Mouse (Mus musculus) cerebellum, postnatal 25 days (tissue): ENCODE data around the gene Pank1.
A peak's percentile ranks its signal among the peaks of the same experiment; 100 is the strongest.

Source experiments
- DNase-seq, 2 experiments: peaks; one replicate each; pipeline ENCODE4 v3.0.0; 2021; ENCODE audit warnings: mixed read lengths in 2 of 2

Pank1 gene

DNA sequence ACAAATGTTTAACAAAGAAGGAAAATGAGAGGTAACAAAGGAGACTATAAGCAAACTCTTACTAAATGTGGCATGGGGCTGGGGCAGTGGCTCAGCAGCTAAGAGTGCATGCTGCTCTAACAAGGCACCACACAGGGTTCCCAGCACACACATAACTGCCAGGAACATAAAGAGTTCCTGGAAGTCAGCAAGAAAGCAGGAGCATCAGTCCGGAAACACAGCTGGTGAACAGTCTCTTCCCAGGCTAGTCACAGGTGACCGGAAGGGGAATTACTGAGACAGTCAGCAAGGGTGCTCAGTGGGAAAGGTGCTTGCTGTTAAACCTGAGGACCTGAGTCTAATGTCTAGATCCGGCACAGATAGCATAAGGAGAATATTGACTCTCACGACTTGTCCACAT, 63.9 kb downstream of the Pank1 start:
- DNase-seq = no peak

DNA sequence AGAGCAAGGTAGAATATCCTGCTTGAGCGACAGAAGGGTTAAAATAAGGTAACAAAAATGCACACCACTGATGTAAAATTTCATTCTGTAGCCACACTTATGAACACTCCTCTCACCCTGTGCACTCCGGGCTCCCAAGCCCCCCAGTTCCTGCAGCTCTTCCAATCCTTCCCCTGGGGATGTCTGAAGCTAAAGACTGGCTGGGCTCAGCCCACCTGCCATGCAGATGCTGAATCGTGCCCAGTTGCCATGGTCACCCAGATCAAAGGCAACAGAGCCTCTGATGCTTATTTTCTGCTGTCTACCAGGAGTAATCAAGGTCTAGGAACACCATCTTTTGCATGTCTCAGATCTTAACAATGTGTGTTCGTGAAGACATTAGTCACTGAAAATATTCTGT, 64.6 kb downstream of the Pank1 start:
- no peak for DNase-seq

DNA sequence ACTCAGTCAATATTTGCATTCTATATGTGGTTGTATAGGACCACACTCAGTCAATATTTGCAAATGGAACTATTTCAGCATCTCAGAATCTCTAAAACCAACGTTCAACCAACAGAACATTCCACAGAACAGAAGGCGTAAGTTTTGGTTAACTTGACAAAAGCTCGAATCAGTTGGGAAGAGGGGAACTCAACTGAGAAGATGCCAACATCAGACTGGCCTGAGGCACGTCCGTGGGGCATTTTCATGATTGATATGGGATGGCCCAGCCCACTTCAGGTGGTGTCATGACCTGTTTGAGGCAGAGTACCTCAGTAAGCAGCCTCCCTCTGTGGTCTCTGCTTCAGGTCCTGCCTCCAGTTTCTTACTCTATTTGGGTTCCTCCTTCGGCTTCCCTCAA, 65.3 kb downstream of the Pank1 start:
- DNase-seq = no peak

DNA sequence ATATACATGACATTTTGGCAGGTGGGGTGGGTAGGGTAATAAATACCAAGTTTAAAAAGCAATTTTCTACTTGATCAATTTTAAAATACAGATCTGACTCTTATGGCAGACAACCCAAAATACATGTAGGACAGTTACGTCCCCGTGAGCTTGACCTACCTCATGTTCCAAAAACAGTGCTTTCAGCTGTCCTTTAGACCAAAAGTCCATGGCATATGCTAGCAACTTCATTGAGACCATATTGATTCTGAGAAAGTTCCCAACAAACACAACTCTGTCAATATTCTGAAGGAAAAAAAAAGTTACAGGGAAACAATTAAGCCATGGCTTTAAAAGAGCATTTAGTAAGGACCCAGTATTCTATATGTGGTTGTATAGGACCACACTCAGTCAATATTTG, 65.7 kb downstream of the Pank1 start:
- DNase-seq = no peak

DNA sequence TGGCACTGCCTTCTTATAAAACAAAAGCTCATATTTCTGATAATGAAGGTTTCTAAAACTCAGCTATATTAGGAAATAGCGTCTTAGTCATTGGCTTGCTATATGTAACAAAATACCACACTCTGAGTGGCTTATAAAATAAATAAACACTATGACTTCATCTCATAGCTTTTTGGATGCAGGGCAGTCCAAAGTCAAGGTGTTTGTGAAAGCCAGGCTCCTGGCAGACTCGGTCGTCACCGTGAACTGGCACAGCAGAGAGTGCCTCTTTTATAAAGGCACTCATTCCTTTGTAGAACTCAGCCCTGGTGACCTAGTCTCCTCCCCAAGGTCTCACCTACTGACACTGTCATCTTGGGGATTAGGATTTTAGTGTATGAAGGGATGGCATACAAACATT, 66.5 kb downstream of the Pank1 start:
- no peak for DNase-seq

DNA sequence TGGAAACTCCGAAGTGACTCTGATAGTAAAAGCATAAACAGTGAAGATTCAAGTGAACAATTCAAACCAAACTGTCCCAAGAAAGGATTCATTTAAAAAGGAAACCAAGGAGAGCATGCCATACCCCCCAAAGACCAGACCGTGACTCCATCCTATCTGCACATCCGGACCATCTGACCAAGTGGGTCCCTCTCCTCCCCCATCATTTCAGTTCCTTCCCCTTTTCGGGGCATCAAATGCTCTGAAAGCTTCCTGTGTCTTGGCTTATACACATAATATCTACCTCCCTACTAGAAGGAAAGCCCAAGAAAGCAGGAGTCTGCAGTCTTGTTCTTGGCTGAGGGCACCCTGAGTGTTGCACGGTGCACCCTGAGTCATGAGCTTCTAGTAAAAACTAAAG, 72.1 kb downstream of the Pank1 start:
- no peak for DNase-seq

DNA sequence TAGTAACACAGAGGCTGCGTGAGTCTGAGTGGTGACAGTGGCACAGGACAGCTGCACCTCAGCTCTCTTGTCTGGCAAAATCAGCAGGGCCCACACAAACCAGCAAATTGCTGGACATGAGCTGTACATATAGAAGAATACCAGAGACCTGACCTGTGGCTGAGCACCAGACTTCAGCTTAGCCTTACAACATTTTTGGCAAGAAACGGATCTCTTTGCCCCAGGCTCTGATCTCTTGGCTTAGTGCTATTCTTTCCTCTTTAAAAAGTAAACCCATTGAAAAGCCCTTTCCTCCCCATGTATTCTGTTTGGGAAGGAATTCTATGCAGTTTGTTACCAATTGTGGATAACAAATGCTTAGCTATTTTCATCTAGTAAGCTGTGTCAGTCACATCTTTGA, 74.2 kb downstream of the Pank1 start:
- no peak for DNase-seq

DNA sequence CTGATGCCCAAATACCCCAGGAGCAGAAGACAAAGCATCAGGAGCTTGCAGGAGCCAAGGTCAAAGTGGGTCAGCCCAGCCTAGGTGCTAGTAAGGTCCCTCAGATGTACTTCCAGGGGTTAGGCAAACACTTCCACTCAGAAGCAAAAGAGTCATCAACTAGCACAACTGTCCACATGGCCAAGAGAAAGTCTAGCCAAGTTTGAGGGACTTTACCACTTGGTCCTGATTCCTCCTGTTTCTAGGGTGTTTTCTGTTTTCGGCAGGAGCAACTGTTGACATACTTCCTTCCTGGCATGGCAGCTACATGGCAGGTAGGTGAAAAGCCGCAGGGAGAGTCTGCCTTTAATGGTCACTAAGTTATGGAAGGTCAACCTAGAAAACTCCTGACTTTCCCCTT, 74.7 kb downstream of the Pank1 start:
- DNase-seq = no peak

DNA sequence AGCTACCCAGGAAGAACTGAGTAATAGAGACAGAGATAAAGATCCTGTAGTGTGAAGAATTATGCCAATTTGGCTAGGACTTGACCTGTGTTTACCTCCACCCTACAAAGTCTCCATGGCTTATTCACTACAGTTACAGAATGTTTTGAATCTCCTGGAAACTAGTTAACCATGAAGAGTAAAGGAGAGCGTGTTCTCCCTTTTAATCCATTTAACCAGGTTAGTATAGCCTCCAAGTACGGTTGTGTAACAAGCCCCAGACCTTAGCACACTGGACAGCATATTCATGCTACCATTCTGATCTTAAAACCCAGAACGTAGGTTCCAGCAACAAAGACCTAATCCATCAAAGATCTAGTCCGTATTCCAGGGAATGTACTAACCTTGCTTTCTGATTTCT, 75.9 kb downstream of the Pank1 start:
- DNase-seq = no peak

DNA sequence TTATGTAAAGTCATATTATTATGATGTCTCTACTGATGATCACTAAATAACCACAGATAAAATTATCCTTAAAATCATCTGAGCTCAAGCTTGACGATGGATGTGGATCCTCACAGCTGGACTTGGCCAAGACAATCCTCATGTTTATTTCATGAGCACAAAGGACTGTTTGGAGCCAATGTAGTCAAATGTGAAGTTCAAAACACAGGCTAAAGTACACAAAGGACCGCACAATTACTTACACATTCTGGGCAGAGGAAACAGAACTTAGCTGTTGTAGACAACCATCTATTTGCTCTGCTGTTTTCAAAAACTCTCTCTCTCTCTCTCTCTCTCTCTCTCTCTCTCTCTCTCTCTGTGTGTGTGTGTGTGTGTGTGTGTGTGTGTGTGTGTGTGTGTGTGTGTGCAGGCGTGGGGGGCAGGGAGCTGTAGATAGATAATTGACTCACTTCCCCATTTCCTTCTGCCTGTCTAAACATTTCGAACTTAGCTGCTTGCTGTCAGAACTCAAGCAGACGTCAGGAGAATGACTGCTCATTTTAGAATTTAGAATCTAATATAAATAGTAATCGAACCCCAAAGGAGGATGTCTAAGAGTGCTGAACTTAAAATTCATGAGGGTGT, 79.5 kb downstream of the Pank1 start:
- DNase-seq = no peak

DNA sequence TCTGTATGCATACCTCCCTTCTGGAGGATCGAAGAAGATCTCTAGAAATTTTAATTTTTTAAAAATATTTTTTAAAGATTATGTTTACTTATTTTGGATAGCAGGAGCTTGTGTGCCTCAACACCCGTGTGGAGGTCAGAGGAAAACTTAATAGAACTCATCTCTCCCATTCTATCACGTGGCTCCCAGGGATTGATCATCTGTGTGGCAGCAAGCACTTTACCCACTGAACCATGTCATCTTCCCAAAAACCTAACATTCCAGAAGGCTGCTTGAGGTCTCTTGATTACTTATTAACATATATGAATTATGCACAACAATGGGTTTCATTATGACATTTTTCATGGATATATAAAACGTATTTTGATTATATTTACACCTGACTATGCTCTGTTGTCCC, 82.9 kb downstream of the Pank1 start:
- DNase-seq = no peak

DNA sequence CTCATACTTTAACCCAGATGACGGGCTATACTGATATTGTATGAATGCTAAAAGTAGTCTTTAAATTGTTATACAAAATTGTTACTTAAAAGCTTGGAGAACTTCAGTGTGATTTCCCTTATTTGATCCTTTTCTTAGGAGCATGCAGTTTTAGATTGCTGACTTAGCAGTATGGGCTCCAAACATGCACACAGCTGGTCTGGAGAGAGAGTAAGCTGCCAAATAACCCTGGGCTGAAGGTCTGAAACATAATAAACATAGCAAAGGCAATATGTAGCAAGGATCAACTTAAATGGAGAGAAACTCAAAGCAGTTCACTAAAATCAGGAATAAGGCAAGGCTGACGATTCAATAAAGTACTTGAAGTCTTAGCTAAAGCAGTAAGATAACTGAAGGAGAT, 96.8 kb downstream of the Pank1 start:
- no peak for DNase-seq

DNA sequence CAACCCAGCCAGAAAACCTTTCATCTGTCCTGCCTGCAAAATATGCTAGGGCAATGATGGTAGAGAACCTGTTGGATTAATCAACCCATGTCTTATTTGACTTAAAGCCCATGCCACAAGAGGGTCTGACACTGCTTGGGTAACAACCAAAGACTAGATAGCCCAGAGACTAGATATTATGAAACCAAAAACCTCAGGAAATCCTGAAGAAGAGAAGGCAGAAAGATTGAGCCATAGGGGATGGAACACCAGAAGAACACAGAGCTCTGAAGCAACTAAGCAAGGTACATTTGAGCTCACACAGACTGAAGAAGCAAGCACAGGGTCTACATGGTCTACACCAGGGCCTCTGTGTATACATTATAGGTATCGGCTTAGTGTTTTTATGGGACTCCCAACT, 100.3 kb downstream of the Pank1 start:
- no peak for DNase-seq

DNA sequence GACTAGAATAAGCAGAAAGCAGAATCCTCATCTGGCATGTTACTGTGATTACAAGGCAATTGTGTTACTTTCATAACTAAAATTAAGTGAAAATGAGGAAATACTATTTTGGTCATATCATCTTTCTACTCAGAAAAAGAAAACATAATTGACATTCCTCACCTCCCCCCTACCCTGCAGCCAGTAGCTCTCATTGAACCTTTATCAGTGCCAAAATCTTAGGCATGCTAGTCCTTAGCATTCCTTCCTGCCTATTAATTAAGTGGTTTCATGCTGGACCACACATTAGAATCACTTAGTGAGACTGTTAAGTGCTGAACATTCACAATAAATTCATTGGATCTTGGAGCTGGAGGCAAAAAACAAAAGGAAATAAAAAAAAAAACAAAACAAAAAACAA, 101.2 kb downstream of the Pank1 start:
- no peak for DNase-seq

DNA sequence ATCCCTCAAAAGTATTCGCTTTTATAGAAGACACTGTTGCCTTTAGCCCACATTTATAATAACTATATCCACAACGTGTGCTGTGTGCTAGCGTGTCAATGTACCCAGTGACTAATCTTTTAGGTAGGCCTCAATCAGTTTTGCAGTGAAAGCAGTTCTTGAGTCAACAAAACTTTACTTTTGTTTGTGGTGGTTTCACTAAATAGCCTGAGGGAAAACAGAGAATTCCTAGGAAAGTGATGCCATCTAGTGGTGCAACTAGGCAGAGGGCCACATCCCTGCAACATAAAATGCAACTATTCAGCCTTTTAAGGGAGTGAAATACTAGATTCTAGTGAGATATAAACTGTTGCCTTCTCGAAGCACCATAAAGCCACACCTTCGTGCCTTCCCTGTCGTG, 106.5 kb downstream of the Pank1 start:
- DNase-seq = peak; percentile 21 to 56

DNA sequence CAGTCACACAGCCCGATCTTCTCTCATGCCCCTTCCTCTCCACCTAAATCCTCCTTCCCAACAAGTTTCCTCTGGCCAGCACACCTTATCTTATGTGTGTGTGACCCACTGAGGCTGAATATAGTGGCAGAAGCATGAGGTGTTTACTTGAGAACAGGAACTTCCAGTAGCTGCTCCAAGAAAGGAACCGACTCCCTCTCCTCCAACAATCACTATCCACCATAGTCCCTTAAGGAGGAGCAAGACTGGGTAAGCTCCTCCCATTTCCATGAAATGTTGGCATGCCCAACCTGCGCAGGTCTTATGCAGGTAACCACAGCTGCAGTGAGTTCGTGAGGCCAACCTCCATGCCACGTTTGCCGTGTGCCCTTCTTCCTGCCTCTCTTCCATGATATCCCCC, 108.5 kb downstream of the Pank1 start:
- no peak for DNase-seq

DNA sequence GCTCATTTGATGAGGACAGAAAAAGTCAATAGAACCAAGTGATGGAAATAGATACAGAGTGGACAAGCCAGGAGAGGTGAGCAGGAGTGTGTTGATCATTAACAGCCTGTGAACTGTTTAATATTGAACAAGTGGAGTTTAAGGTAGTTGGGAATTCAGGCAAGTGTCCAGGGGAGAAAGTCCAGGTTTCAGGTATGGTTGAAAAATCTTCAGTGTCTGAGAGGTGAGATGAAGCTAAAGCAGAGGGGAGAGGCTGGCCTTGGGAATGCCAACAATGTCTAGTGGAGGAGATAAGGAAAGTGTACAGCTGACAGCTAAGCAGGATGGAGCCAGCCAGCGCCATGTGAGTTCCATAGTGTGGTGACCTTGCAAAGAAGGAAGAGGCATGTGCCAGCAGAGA, 120.5 kb downstream of the Pank1 start:
- DNase-seq = no peak
